Mouse (Mus musculus) cerebellum, adult 2 months (tissue): ENCODE results near the gene Cuedc2. TPM values are rescaled to one million over a fixed set of nuclear protein-coding genes. Genes with fewer than 3 reads are reported as not detected.

Experiments
- DNase-seq, 2 experiments: peaks; one replicate each; pipeline ENCODE4 v3.0.0; 2021
- H3K27ac ChIP-seq: fragments of 200-500 bp; 2 replicates; pipeline ENCODE4 v1.5.1; 2012; ENCODE audit warnings: low read length, control low read depth, inconsistent platforms; ENCODE audit not compliant: insufficient read depth
- H3K27me3 ChIP-seq: fragments of 200-500 bp; 2 replicates; pipeline ENCODE4 v1.6.1; 2012; ENCODE audit warnings: inconsistent platforms, mild to moderate bottlenecking, low read length, moderate library complexity; ENCODE audit not compliant: control insufficient read depth, insufficient read depth
- H3K4me1 ChIP-seq: fragments of 200-500 bp; 2 replicates; pipeline ENCODE4 v1.6.1; 2011; ENCODE audit warnings: low read length; ENCODE audit not compliant: control insufficient read depth, insufficient read depth
- H3K4me3 ChIP-seq: fragments of 200-500 bp; replicated peaks from 2 replicates; pipeline ENCODE3; 2011; ENCODE audit warnings: mild to moderate bottlenecking, low read depth, low read length, control low read depth; ENCODE audit not compliant: insufficient read depth
- CTCF ChIP-seq: fragments of 200-500 bp; IDR thresholded peaks from 2 replicates; pipeline ENCODE4 v1.5.1; 2011; ENCODE audit warnings: low read depth, mild to moderate bottlenecking, control low read depth, low read length, moderate library complexity, borderline replicate concordance; ENCODE audit not compliant: insufficient read depth
- POLR2A ChIP-seq: fragments of 200-500 bp; IDR thresholded peaks from 2 replicates; pipeline ENCODE4 v1.6.1; 2011; ENCODE audit warnings: low read length, control low read depth, borderline replicate concordance; ENCODE audit not compliant: insufficient read depth
- WGBS: fragments of 180-500 bp; shearing (Covaris S2); methylation state at CpG from one replicate; pipeline ENCODE4 v1.1.7; 2018; 5-methylcytosine and 5-hydroxymethylcytosine counted together
- polyA plus RNA-seq: library from polyadenylated mRNA; depleted of rRNA; stranded (reverse); fragments of >200 nt; gene quantifications from 2 replicates; pipeline ENCODE4 v1.2.3, GENCODE M21; 2012

Cuedc2 gene
- polyA plus RNA-seq, 1 experiment: 258 TPM

DNA sequence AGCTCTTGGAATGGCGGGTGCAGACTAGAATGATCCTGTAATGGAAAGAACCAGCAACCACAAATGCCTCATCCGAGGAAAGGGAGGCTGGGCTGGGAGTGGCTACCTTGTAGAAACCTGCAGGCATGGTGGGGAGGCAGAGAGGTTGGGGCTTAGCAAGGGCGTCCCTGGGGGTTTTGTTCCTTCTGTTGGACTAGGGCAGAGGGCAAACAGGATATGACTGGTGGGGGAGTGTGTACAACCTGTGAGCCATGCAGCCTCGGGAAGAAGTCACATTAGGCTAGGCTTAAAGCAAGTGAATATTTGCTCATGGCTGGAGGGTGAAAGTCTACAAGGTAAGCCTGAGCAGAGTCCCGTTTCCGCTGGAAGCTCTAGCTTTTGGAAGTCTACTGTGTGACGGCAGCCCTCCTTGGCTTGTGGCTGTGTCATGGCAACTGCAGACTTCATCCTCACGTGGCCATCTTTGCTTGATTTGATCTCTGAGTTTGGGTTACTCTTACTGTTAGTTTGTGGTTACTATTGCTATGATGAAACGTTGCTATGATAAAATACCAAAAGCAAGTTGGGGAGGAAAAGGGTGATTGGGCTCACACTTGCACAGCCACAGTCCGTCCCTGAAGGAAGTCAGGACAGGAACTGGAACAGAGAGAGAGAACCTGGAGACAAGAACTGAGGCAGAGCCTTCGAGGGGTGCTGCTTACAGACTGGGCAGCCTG is 24.9 kb upstream of the Cuedc2 start:
- DNase-seq: no peak
- H3K4me3 ChIP-seq: no peak overlapping the region
- H3K27ac ChIP-seq: no peak overlapping the region
- 85% methylated on average over 11 of the region's 11 CpGs for WGBS
- H3K27me3 ChIP-seq: no peaks in the 10 kb centered on the region
- peaks cover 8% of the 10 kb centered on the region; the same call in 1 of the 2 replicates for H3K4me1 ChIP-seq
- TF ChIP-seq POLR2A: no peak
- TF ChIP-seq CTCF: no peak

DNA sequence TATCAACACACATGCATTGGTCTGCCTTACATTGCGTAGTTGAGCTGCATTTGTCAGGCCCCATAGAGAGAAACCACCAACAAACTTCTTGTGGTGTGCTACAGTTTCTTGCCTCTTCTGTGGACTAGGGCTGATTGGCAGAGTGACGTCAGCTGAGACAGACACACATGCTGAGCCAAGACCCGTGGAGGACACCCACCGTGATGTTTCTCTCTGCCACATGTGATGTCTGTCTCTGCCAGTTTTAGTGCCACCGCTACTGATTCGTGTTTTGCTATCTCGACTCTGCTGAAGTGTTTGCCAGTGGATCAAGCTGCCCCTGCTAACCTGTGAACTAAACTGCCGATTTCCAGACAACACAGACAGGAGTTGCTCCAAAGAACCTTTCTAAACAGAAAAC is 23.6 kb upstream of the Cuedc2 start:
- H3K4me3 ChIP-seq: no peak overlapping the region
- no peaks in the 10 kb centered on the region for H3K27me3 ChIP-seq
- H3K27ac ChIP-seq: no peak overlapping the region
- WGBS: 21% methylated on average over 8 of the region's 8 CpGs
- no peak for TF ChIP-seq POLR2A
- TF ChIP-seq CTCF: no peak
- no peaks in the 10 kb centered on the region for H3K4me1 ChIP-seq
- peak in 1 of 2 experiments; percentile 16 for DNase-seq

DNA sequence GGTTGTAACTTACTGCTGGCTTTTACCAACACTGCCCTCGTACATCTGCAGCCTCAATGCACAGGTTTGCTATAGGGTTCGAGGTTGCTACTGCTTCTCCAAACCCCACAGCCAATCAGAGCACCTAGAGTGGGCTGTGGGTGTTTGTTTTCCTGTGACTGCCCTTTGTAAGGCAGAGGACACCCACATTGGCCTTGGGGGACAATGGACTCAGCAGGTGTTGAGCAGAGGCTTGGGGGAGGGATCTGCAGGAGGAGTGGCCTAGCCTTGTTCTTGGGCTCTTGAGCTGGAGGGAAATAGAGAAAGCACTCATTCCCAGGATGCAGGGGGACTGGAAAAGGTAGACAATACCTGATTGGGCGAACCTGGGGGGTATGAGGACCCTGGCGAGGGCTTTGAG is 19.9 kb upstream of the Cuedc2 start:
- Histone ChIP-seq H3K27me3 (no peaks in the 10 kb centered on the region), H3K4me1 (no peaks in the 10 kb centered on the region), H3K27ac (no peak overlapping the region), H3K4me3 (no peak overlapping the region)
- no peak for DNase-seq
- WGBS: 78% methylated on average over 4 of the region's 4 CpGs
- TF ChIP-seq CTCF (no peak), POLR2A (no peak)

DNA sequence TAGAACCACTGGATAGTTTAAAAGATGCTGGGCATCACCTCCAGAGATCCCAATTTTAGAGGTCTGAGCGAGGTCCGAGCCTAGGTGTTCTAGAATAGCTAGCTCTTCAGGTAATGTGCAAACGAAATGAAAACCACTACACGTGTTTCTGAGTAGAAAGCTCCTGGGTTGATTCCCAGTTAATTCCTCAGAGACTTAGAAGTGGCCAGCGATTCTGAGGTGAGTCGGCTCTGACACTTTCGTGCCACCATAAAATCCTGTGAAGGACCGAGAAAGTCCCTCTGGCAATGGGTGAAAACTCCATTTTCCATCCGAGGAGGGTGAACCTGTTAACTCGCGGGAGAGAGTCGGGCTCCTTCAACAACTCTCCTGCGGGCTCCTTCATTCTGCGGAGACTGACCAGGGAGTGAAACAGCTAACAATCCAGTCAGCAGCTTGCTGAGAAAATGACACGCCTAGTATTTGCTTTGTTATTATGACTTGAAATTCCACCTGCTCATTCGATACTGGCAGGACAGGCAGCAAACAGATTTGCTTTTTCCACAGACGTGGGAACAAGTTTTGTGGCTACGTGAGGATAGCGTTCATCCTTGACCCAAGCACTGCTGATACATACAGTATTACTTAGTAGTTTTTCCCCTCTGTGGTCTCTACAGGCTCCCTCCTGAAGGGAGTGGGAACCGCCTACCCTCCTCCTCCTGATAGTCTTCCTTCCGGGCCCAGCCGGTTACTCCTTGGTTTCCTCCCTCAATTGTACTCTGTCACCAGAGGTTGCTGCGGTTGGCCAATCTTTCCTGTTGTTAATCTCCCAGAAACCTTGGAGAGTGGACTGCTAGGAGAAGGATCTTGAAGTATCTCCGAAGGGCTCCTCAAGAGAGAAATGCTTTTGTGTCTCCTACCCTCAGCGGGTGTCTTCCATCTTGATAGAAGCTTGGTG is 19.1 kb upstream of the Cuedc2 start:
- Histone ChIP-seq H3K4me1 (no peaks in the 10 kb centered on the region), H3K27ac (peak overlapping the region; percentile 43; the same call in 1 of the 2 replicates), H3K4me3 (peak overlapping the region; percentile 83), H3K27me3 (no peaks in the 10 kb centered on the region)
- WGBS: 40% methylated on average over 25 of the region's 25 CpGs
- DNase-seq: peak in 1 of 2 experiments; percentile 23
- TF ChIP-seq POLR2A (no peak), CTCF (no peak)

DNA sequence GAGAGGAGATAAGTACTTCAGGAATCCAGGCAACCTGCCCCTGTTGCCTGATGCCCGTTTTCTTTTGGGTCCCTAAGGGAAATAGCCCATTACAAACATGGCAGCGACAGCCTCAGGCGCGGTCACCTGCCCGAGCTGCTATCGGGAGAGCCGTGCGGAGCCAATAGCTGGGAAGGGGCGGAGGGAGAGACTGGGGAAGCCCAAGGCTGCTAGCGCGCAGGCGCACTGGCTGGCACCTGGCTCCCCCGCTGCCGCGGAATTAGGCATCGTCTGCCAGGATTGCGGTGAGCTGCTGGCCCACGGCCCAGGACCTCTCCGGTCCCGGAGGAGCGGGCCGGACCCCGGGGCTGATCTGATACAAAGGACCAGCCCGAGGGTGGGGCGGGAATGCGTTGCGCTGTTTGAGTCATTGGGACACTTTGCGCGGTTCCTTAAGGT is 18.2 kb upstream of the Cuedc2 start:
- Histone ChIP-seq H3K27me3 (no peaks in the 10 kb centered on the region), H3K27ac (peak overlapping the region; percentile 43), H3K4me1 (no peaks in the 10 kb centered on the region), H3K4me3 (peak overlapping the region; percentile 83)
- DNase-seq: peak; percentile 94 to 96
- under 1% methylated on average over 29 of the region's 29 CpGs for WGBS
- peak; percentile 54; the same call in 1 of the 2 replicates for TF ChIP-seq POLR2A
- TF ChIP-seq CTCF: no peak

DNA sequence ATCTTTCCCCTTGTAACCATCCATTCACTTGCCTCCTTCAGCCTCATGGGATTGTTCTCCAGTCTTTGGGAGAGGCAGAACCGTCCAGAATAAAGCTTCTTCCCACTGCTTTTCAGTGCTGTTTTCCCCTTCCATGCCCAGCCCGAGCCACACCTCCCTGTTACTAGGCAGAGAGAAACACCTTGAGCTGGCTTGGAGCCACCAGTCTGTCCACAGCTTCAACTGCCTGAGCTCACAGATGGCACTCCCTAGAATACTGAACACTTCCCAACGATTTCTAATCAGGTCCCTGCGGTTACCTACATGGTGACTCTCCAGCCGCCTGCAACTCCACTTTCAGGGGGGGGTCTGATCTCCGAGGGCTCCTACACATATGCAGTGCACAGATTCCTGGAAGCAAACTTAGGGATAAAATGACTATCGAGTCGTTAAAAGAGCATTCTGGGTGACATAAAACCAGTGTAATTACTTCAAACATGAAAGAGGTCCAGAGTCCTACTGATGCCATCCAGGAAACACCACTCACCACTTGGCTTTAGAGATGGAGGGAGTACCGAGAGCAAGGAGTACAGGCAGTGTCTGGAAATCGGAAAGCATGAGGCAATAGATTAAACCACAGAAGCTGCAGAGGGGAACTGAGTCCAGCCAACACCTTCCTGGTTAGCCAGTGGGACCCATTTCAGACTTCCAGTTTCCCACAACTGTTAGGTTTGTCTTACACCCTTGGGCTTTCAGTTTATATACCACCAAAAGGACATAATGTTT is 11.8 kb upstream of the Cuedc2 start, which contains the start of gene 2310034G01Rik:
TSS of gene 2310034G01Rik (minus strand) at position 135 of the 765 bp plus-strand sequence.
- no peaks in the 10 kb centered on the region for H3K27me3 ChIP-seq
- H3K4me1 ChIP-seq: peaks cover 5% of the 10 kb centered on the region
- H3K27ac ChIP-seq: peak within 1 kb of the TSS; percentile 61
- TF ChIP-seq CTCF: no peak
- TF ChIP-seq POLR2A: no peak
- peak within 1 kb of the TSS; percentile 74 for H3K4me3 ChIP-seq
- WGBS: 23% methylated on average over 10 of the region's 10 CpGs
- DNase-seq: peak in 1 of 2 experiments; percentile 65

DNA sequence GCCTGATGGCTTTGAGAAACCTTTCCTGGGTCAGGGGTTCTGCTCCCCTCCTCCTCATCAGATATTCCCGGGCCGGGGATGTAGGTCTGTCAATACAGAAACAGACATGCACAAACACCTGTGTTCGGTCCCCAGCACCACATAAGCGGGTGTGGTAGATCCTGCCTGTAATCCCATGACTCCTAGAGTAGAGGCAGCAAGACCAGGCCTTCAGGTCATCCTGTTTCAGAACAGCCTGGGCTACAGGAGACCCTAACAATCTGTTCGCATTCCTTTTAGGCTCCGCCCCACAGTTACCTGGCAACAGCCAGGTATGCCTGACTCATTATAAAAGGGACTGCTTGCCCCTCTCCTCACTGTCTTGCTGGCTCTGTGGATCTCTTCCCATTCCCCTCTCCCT is 11.0 kb upstream of the Cuedc2 start:
- no peaks in the 10 kb centered on the region for H3K27me3 ChIP-seq
- WGBS: 28% methylated on average over 6 of the region's 6 CpGs
- peak overlapping the region; percentile 74 for H3K4me3 ChIP-seq
- no peak for DNase-seq
- H3K27ac ChIP-seq: peak overlapping the region; percentile 61; the same call in 1 of the 2 replicates
- peaks cover 5% of the 10 kb centered on the region for H3K4me1 ChIP-seq
- TF ChIP-seq POLR2A (no peak), CTCF (no peak)
